Mouse (Mus musculus): ENCODE results near the gene Scfd2. TPM values are rescaled to one million over a fixed set of nuclear protein-coding genes. Genes with fewer than 3 reads are reported as not detected.
A peak's percentile ranks its signal among the peaks of the same experiment; 100 is the strongest.

Gene Scfd2
- total RNA-seq, 2 experiments from 2014 or later, result 20.1 to 21.1 TPM

DNA sequence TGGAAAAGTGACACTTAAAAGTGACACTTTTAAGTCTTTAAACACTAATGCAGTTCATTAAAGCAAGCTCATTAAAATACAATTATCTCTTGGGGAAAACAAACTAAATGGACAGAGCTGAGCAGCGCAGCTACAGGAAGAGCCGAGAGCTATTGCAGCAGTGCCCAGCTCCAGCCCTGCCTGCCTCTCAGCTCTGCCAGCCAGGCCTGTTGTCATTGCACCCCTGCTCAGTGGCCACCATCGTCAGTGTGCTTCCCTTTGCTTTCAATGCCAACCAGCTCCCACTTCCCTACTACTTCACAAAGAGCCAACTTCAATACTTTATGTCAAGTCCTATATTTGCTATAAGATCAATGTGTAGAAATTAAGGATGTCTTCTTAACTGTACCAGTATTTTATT, 63.8 kb downstream of the Scfd2 start:
- no peak for DNase-seq (ENCODE audit: low spot score in 2 of 2)

GRCm38 (mm10) chr5:74456759-74457158, 74.8 kb downstream of the Scfd2 start:
- DNase-seq (ENCODE audit: low spot score in 2 of 2), result no peak

- DNase-seq (ENCODE audit: low spot score in 2 of 2), result no peak
Measured at GRCm38 (mm10) chr5:74455510-74456269, 75.9 kb downstream of the Scfd2 start.

GRCm38 (mm10) chr5:74455094-74455493, 76.5 kb downstream of the Scfd2 start:
- no peak for DNase-seq (ENCODE audit: low spot score in 2 of 2)

DNA sequence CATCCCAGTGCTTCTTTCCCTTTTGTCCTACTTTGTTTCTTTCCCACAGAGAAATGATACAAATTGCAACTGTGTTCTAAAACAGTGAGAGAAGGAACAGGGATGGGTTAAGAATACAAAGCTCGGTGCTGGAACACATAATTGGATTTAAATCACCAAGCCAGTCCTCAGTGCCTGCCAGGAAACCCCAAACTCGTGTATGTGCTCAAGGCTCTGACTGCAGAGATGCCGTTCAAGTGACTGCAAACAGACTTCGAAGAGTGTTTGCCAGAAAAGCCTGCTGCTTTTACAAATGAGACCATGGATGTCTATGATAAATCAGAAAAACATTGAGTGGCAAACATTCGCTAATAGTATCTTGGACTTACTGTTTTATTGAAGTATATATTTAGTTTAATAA, 80.6 kb downstream of the Scfd2 start:
- DNase-seq (ENCODE audit: low spot score in 2 of 2), result no peak

DNA sequence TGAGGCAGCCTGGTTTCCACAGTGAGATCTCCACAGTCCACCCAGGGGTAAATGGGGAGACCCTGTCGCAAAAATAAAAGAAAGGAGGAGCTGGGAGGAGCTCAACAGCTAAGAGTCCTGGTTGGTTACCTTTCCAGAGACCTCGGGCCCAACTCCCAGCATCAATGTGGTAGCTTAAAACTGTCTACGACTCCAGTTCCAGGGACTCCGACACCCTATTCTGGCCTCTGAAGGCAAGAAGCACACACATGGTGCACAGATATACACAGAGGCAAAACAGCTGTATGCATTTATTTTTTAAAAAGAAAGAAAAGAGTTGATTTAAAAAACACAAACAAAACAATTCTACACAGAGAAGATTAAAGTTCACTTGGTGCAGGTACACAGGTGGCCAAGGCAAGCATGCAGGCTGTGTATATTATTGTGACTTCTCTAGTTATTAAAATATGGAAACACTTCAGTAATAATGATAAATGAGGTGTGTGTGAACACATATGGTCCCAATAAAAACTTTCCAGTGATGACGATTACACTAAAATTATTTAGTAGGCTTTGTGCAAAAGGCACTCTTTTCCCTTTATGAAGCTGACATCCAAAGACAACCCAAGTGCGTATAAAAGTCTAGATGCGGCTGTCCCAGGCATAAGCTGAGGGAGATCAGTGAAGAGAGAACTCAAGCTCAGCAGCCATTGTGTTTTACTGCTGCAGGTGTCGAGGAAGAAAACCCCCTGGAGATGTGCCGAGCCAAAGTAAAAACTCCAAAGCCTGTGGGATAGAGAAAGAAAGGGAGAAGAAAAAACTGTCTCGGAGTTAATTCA, 83.8 kb downstream of the Scfd2 start:
- no peak for DNase-seq (ENCODE audit: low spot score in 2 of 2)

DNA sequence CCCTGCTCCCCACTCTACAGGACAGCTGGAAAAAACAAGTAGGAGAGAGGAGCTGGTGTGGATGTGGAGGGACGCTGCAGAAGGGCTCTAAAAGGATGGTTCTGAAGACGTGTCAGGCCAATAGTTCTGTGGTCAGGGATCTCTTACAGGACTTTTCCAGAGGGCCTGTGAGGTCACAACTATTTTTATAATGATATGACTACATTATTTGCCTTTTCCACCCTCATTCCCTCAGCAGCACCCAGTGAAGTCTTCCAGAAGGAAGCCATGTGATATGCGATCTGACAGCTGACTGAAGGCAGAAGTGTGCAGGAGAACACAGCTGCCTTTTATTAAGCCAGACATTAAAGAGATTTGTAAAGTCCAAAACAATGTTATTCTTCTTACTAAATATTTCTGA, 85.7 kb downstream of the Scfd2 start:
- no peak for DNase-seq (ENCODE audit: low spot score in 2 of 2)

DNA sequence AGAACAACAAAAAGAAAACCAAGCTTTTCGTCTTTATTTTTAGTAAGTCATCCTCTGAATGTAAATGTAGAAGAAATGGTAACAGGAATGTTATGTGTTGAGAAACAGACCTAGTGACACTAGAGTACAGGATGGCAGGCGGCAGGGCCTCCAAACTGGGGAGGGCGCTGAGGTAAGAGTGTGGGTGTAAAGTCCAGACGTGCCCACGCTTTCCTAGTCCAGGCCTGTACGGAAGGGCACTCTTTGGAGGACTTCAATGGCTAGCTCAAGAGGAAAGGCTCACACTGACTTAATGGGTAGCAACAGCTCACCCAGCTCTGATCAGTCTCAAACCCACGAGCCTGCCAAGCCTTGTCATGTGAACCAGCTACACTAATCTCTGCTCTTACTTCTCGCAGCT, 93.2 kb downstream of the Scfd2 start:
- no peak for DNase-seq (ENCODE audit: low spot score in 2 of 2)

DNA sequence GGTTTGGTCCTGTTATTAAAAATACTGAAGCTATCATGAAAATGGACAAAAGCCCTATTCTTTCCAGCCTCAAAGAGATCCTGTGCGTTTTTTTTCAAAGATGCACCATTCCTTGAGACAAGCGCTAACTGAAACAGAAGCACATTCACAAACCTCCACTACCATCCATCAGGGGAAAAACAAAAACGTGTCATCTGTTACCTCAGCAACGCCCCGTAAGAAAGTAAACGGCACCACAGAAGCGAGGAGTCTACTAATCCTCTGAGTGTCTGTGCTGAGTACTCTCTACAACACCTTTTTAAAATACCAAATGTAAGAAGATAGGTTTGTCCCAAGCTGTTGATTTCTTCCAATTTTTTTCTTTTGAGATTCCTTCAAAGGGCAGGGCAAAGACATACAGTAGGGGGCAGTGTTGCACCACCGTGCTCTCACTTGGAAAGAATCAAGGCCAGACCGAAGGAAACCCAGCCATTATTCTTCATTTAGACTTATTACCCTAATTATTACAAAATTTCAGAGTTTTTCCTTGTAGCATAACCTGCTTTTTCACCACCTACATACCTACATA, 97.9 kb downstream of the Scfd2 start:
- DNase-seq (ENCODE audit: low spot score in 2 of 2), result peak in 1 of 2 experiments; percentile 33

- DNase-seq (ENCODE audit: low spot score in 2 of 2), result no peak
Measured at GRCm38 (mm10) chr5:74432879-74433539, 98.5 kb downstream of the Scfd2 start.

DNA sequence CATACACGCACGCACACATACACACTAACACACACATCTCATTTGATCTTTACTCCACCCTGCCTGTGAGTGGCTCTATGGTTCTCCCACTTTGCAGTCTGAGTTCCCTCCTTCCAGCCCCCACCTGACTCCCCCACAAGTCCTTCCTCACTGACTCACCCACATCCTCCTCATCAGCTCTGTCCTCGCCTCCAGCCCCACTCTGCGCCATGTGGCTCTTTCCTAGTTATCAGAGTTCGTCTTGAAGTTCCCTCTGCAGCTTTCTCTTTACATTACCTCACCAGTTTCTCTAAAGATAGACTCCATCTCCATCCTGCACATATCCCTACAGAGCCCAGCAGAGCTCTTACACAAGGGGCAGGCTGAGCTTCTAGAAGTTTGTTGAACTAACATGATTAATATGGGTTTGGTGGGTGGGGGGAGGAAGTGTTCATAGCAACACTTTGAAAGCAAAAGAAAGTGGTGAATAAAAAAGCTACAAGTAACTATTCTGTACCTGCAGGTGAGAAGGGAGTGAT, 110.9 kb downstream of the Scfd2 start:
- no peak for DNase-seq (ENCODE audit: low spot score in 2 of 2)

GRCm38 (mm10) chr5:74412557-74412956, 119.0 kb downstream of the Scfd2 start:
- no peak for DNase-seq (ENCODE audit: low spot score in 2 of 2)

- DNase-seq (ENCODE audit: low spot score in 2 of 2), result no peak
Measured at GRCm38 (mm10) chr5:74404887-74405286, 126.7 kb downstream of the Scfd2 start.

DNA sequence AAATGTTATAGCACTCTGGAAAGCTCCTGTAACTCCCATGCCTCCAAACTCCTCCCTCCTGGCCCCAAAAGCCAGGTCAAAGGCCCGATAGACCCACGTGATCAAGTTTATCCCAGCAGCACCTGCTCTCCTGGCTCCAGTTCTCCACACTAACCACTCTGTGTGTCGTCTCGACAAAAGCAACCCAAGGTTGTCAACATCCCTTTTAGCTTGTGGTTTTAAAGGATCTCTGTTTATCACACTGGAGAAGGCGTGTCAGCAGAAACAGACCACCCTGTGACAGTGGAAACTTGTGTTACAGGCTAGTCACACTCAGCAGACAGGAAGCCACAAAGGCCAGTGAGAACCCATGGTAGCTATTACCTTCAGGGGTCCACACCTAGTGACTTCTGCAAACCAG, 127.5 kb downstream of the Scfd2 start:
- no peak for DNase-seq (ENCODE audit: low spot score in 2 of 2)

- no peak for DNase-seq (ENCODE audit: low spot score in 2 of 2)
Measured at GRCm38 (mm10) chr5:74402626-74403025, 128.9 kb downstream of the Scfd2 start.

DNA sequence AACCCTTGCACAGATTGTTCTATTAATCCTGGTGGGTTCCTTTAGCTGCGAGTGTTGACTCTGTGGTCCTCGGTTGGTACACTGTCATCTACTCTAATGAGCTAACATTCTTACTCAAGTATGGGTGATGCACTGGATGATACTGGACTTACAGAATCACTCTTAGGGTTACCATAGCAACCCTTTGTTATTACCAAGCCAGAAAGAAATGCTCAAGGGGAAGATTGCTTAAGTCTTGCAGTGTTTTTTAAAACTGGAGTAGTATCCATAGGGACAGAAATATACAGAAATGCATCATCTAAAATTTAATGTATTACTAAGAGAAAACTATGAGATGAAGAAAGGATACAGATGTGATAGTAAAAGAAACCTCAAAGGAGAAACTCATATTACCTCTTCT, 139.8 kb downstream of the Scfd2 start:
- DNase-seq (ENCODE audit: low spot score in 2 of 2), result no peak

DNA sequence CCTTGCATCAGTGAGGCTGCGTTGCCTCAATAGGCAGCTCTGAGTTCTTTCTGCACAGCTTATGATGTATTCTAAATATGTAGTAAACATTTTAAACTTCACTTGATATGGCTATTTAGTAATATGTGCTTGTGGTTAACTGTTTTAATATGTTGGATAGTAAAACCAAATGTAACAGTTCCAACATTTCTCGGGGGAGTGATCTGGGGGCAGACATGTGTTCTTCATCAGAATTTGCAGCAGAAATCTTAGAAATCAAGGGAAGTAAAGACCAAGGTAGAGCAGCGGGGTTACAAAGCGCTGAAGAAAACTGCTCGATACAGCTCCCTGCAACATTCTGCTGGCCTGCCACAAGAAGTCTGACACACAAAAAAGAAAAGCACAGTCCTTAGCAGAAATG, 140.2 kb downstream of the Scfd2 start:
- no peak for DNase-seq (ENCODE audit: low spot score in 2 of 2)

DNA sequence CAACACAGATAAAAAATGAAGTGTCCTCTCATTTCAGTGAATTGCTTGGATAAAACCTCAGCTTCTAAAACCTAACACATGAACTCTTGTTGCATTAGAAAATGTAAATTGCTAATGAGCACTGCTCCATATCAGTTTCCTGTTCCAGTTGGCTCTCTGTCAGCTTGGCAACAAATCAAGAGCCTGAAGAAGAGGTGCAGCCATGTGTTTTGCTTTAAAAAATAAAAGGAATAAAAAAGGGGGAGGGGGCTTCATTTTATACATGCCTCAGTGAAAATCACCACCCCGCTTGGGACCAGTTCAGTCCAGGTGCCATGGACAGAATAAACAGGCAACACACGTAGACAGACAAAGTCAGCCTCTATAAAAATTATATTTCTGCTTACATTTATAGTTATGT, 142.7 kb downstream of the Scfd2 start:
- no peak for DNase-seq (ENCODE audit: low spot score in 2 of 2)

GRCm38 (mm10) chr5:74388101-74388500, 143.5 kb downstream of the Scfd2 start:
- no peak for DNase-seq (ENCODE audit: low spot score in 2 of 2)

GRCm38 (mm10) chr5:74387143-74387886, 144.2 kb downstream of the Scfd2 start:
- no peak for DNase-seq (ENCODE audit: low spot score in 2 of 2)

- DNase-seq (ENCODE audit: low spot score in 2 of 2), result no peak
Measured at GRCm38 (mm10) chr5:74380045-74380444, 151.5 kb downstream of the Scfd2 start.
